Mouse (Mus musculus) forebrain, embryonic 10.5 days (tissue): ENCODE data around the gene Slc50a1. TPM values are rescaled to one million over a fixed set of nuclear protein-coding genes. Genes with fewer than 3 reads are reported as not detected.

Source experiments
- DNase-seq: peaks from one replicate; pipeline ENCODE4 v3.0.0-alpha.2; 2017; ENCODE audit warnings: low spot score; ENCODE audit errors: extremely low spot score
- H3K27ac ChIP-seq: fragments of 300-500 bp; sonication (generic); 2 replicates; pipeline ENCODE4 v1.5.1; 2016; ENCODE audit warnings: mild to moderate bottlenecking
- H3K27me3 ChIP-seq: fragments of 300-500 bp; sonication (generic); 2 replicates; pipeline ENCODE4 v1.6.1; 2016; ENCODE audit warnings: mild to moderate bottlenecking; ENCODE audit not compliant: poor library complexity, severe bottlenecking
- H3K36me3 ChIP-seq: fragments of 300-500 bp; sonication (generic); replicated peaks from 2 replicates; pipeline ENCODE4 v1.6.1; 2016; ENCODE audit warnings: mild to moderate bottlenecking, moderate library complexity
- H3K4me1 ChIP-seq: fragments of 300-500 bp; sonication (generic); 2 replicates; pipeline ENCODE4 v1.6.1; 2016
- H3K4me3 ChIP-seq: fragments of 300-500 bp; sonication (generic); 2 replicates; pipeline ENCODE4 v1.5.1; 2016; ENCODE audit warnings: mild to moderate bottlenecking, moderate library complexity
- H3K9me3 ChIP-seq: fragments of 300-500 bp; sonication (generic); 2 replicates; pipeline ENCODE4 v1.6.1; 2016; ENCODE audit warnings: mild to moderate bottlenecking, moderate library complexity
- WGBS: fragments of 180-500 bp; shearing (Covaris S2); methylation state at CpG from one replicate; pipeline ENCODE4 v1.1.7; 2016; 5-methylcytosine and 5-hydroxymethylcytosine counted together
- polyA plus RNA-seq: library from polyadenylated mRNA; unstranded; fragments of >200 nt; fragmentation: Nextera tagmentation; extraction: Ambion mirVana; gene quantifications from 2 replicates; pipeline ENCODE4 v1.2.1, GENCODE M21; 2016

The Slc50a1 gene
- polyA plus RNA-seq, 1 experiment from 2014 or later, result 25.1 TPM

GRCm38 (mm10) chr3:89232614-89233013, 37.8 kb downstream of the Slc50a1 start:
- no peak overlapping the region for H3K4me3 ChIP-seq
- no peaks in the 10 kb centered on the region for H3K9me3 ChIP-seq
- WGBS, result 65% methylated on average over 6 of the region's 6 CpGs
- no peak overlapping the region for H3K27ac ChIP-seq
- peaks cover 40% of the 10 kb centered on the region for H3K4me1 ChIP-seq
- H3K27me3 ChIP-seq, result peaks cover 34% of the 10 kb centered on the region
- H3K36me3 ChIP-seq, result peaks cover 55% of the 10 kb centered on the region
- no peak for DNase-seq

- DNase-seq, result no peak
- H3K4me3 ChIP-seq, result no peak overlapping the region
- peaks cover 48% of the 10 kb centered on the region for H3K4me1 ChIP-seq
- H3K27me3 ChIP-seq, result peaks cover 34% of the 10 kb centered on the region
- peaks cover 47% of the 10 kb centered on the region for H3K36me3 ChIP-seq
- no peak overlapping the region for H3K27ac ChIP-seq
- 76% methylated on average over 16 of the region's 16 CpGs for WGBS
- no peaks in the 10 kb centered on the region for H3K9me3 ChIP-seq
Measured at GRCm38 (mm10) chr3:89231772-89232275, 38.5 kb downstream of the Slc50a1 start.

GRCm38 (mm10) chr3:89231345-89231744, 39.0 kb downstream of the Slc50a1 start:
- Histone ChIP-seq H3K27me3 (peaks cover 36% of the 10 kb centered on the region), H3K4me3 (no peak overlapping the region), H3K9me3 (no peaks in the 10 kb centered on the region), H3K27ac (no peak overlapping the region), H3K36me3 (peaks cover 42% of the 10 kb centered on the region), H3K4me1 (peaks cover 53% of the 10 kb centered on the region)
- no peak for DNase-seq
- WGBS, result 76% methylated on average over 7 of the region's 7 CpGs

- Histone ChIP-seq H3K4me3 (no peak overlapping the region), H3K4me1 (peaks cover 60% of the 10 kb centered on the region), H3K27ac (peak overlapping the region; percentile 46; the same call in 1 of the 2 replicates), H3K36me3 (peaks cover 39% of the 10 kb centered on the region), H3K9me3 (no peaks in the 10 kb centered on the region), H3K27me3 (peaks cover 44% of the 10 kb centered on the region)
- DNase-seq, result no peak
- WGBS, result 92% methylated on average over 2 of the region's 2 CpGs
Measured at GRCm38 (mm10) chr3:89230561-89230960, 39.8 kb downstream of the Slc50a1 start.

- Histone ChIP-seq H3K4me3 (0 out of 2 replicates have a peak overlapping the region, but pooled peaks have one; percentile 91), H3K27ac (peak overlapping the region; percentile 99; the same call in 1 of the 2 replicates), H3K36me3 (peaks cover 43% of the 10 kb centered on the region), H3K27me3 (peaks cover 43% of the 10 kb centered on the region), H3K4me1 (peaks cover 73% of the 10 kb centered on the region), H3K9me3 (no peaks in the 10 kb centered on the region)
- WGBS, result 56% methylated on average over 4 of the region's 4 CpGs
- DNase-seq, result no peak
Measured at GRCm38 (mm10) chr3:89229276-89229675, 41.1 kb downstream of the Slc50a1 start.

- Histone ChIP-seq H3K4me3 (peak within 1 kb of the TSS; percentile 91), H3K4me1 (peaks cover 78% of the 10 kb centered on the region), H3K9me3 (no peaks in the 10 kb centered on the region), H3K27ac (peak within 1 kb of the TSS; percentile 99), H3K27me3 (peaks cover 43% of the 10 kb centered on the region), H3K36me3 (peaks cover 43% of the 10 kb centered on the region)
- WGBS, result 24% methylated on average over 10 of the region's 10 CpGs
- DNase-seq, result no peak
Measured at GRCm38 (mm10) chr3:89228836-89229235, 41.5 kb downstream of the Slc50a1 start, which contains the start of gene Muc1. TSS of gene Muc1 (plus strand) at chr3:89229057.

GRCm38 (mm10) chr3:89228180-89228549, 42.2 kb downstream of the Slc50a1 start:
- peak overlapping the region; percentile 99 for H3K27ac ChIP-seq
- 1% methylated on average over 20 of the region's 20 CpGs for WGBS
- peak; percentile 90 for DNase-seq
- peak overlapping the region; percentile 91 for H3K4me3 ChIP-seq
- H3K27me3 ChIP-seq, result peaks cover 43% of the 10 kb centered on the region
- peaks cover 84% of the 10 kb centered on the region for H3K4me1 ChIP-seq
- peaks cover 44% of the 10 kb centered on the region for H3K36me3 ChIP-seq
- H3K9me3 ChIP-seq, result no peaks in the 10 kb centered on the region

- peaks cover 48% of the 10 kb centered on the region for H3K36me3 ChIP-seq
- H3K27ac ChIP-seq, result peak overlapping the region; percentile 99
- H3K4me1 ChIP-seq, result peaks cover 85% of the 10 kb centered on the region
- peak; percentile 98 for DNase-seq
- peaks cover 43% of the 10 kb centered on the region for H3K27me3 ChIP-seq
- no peaks in the 10 kb centered on the region for H3K9me3 ChIP-seq
- 1% methylated on average over 41 of the region's 41 CpGs for WGBS
- H3K4me3 ChIP-seq, result peak overlapping the region; percentile 91
Measured at GRCm38 (mm10) chr3:89227307-89228179, 42.8 kb downstream of the Slc50a1 start.

GRCm38 (mm10) chr3:89226900-89227299, 43.5 kb downstream of the Slc50a1 start, which contains the start of gene Mtx1:
TSS of gene Mtx1 (minus strand) at chr3:89227088.
- DNase-seq, result no peak
- WGBS, result under 1% methylated on average over 21 of the region's 21 CpGs
- peaks cover 87% of the 10 kb centered on the region for H3K4me1 ChIP-seq

GRCm38 (mm10) chr3:89226361-89226760, 44.0 kb downstream of the Slc50a1 start:
- Histone ChIP-seq H3K4me1 (peaks cover 88% of the 10 kb centered on the region), H3K36me3 (peaks cover 57% of the 10 kb centered on the region), H3K4me3 (peak overlapping the region; percentile 91), H3K27ac (peak overlapping the region; percentile 99), H3K9me3 (no peaks in the 10 kb centered on the region), H3K27me3 (peaks cover 36% of the 10 kb centered on the region)
- WGBS, result 6% methylated on average over 11 of the region's 11 CpGs
- DNase-seq, result no peak

More at GRCm38 (mm10) chr3:89226900-89227299, 43.5 kb downstream of the Slc50a1 start, which contains the start of gene Mtx1:
- H3K4me3 ChIP-seq, result peak within 1 kb of the TSS; percentile 91
- peaks cover 52% of the 10 kb centered on the region for H3K36me3 ChIP-seq
- peaks cover 41% of the 10 kb centered on the region for H3K27me3 ChIP-seq
- peak within 1 kb of the TSS; percentile 99 for H3K27ac ChIP-seq
- no peaks in the 10 kb centered on the region for H3K9me3 ChIP-seq

- Histone ChIP-seq H3K4me1 (peaks cover 92% of the 10 kb centered on the region), H3K27ac (peak overlapping the region; percentile 99), H3K9me3 (no peaks in the 10 kb centered on the region), H3K4me3 (peak overlapping the region; percentile 91), H3K36me3 (peaks cover 61% of the 10 kb centered on the region), H3K27me3 (peaks cover 34% of the 10 kb centered on the region)
- 5% methylated on average over 4 of the region's 4 CpGs for WGBS
- peak; percentile 92 for DNase-seq
Measured at GRCm38 (mm10) chr3:89225918-89226317, 44.5 kb downstream of the Slc50a1 start.

GRCm38 (mm10) chr3:89225321-89225815, 45.0 kb downstream of the Slc50a1 start:
- H3K4me3 ChIP-seq, result peak overlapping the region; percentile 91
- H3K27ac ChIP-seq, result peak overlapping the region; percentile 99
- H3K27me3 ChIP-seq, result peaks cover 32% of the 10 kb centered on the region
- H3K4me1 ChIP-seq, result peaks cover 95% of the 10 kb centered on the region
- DNase-seq, result peak; percentile 34
- no peaks in the 10 kb centered on the region for H3K9me3 ChIP-seq
- peaks cover 59% of the 10 kb centered on the region for H3K36me3 ChIP-seq
- WGBS, result 20% methylated on average over 12 of the region's 12 CpGs
